26 mouse cellular contexts compared by ENCODE assay signal in genomic region chr12:114462566-114462965, GRCm38 (mm10).
DNase-seq lines count a peak whose midpoint lies in the region; ATAC-seq and TF ChIP-seq lines count a peak whose summit lies in the region.
"Had no signal": no experiment of that assay in that cellular context is flagged by ENCODE, and none has a peak within 500 bp of the region (broad histone marks: within the 10 kb centered on the region; RNA-seq: fewer than 3 reads in every experiment).

No protein-coding gene starts in this region.

- H3K36me3 ChIP-seq in ES-E14 (ENCODE audit: control insufficient read depth, insufficient read depth, low read length, poor library complexity, severe bottlenecking), result no peaks in the 10 kb centered on the region
- no peaks in the 10 kb centered on the region for H3K36me3 ChIP-seq in hindbrain, embryonic 14.5 days (replicated peaks; ENCODE audit: control insufficient read depth, insufficient read depth)
- H3K36me3 ChIP-seq: G1E had no signal

- ATAC-seq in inflammation-experienced regulatory T-cells, adult 6 months, result no peak
- no peak for ATAC-seq in monocyte, adult 5-6 weeks (replicated peaks; ENCODE audit: insufficient number of reproducible peaks, low FRiP score, low TSS enrichment, poor library complexity, severe bottlenecking)
- no peak for ATAC-seq in hindbrain, embryonic 14.5 days (ENCODE audit: low FRiP score)
- ATAC-seq: activated CD4-positive, CD25-positive, alpha-beta regulatory T cell, adult 4 months; CD4-positive, CD25-positive, alpha-beta regulatory T cell, adult 4 months; Patski had no signal

- no peaks in the 10 kb centered on the region for H3K4me1 ChIP-seq in ES-E14 (ENCODE audit: control insufficient read depth in 2 of 2, insufficient read depth in 2 of 2, low read length in 2 of 2, poor library complexity in 1 of 2)
- no peaks in the 10 kb centered on the region for H3K4me1 ChIP-seq in hindbrain, embryonic 14.5 days (replicated peaks; ENCODE audit: control insufficient read depth, insufficient read depth, low read length)

- no peaks in the 10 kb centered on the region for H3K27me3 ChIP-seq in hindbrain, embryonic 14.5 days (ENCODE audit: control insufficient read depth, insufficient read depth, low read length)
- H3K27me3 ChIP-seq: CH12.LX, Patski had no signal

- H3K9me3 ChIP-seq in ES-E14 (ENCODE audit: control insufficient read depth, insufficient read depth, low read depth, low read length), result peaks cover 3% of the 10 kb centered on the region; the same call in 1 of the 2 replicates
- H3K9me3 ChIP-seq in hindbrain, embryonic 14.5 days (ENCODE audit: control insufficient read depth, low read length), result peaks cover 74% of the 10 kb centered on the region

- H3K4me3 ChIP-seq in ES-E14 (ENCODE audit: insufficient read depth in 1 of 2, low read depth in 1 of 2, low read length in 2 of 2, poor library complexity in 1 of 2, severe bottlenecking in 1 of 2), result no peak overlapping the region
- H3K4me3 ChIP-seq in hindbrain, embryonic 14.5 days (replicated peaks; ENCODE audit: low read length), result no peak overlapping the region

- DNase-seq in ES-CJ7 (ENCODE audit: low read depth, low spot score), result peak; percentile 78
- peak; percentile 44 for DNase-seq in ES-E14 (ENCODE audit: low read depth, low spot score)
- DNase-seq in R1 (ENCODE audit: low read depth, low spot score), result peak; percentile 69
- peak; percentile 74 for DNase-seq in ZHBTc4 (ENCODE audit: low read depth, low spot score)
- no peak for DNase-seq in adrenal gland, postnatal 10 days
- DNase-seq in hindbrain, embryonic 14.5 days (ENCODE audit: low spot score), result no peak
- DNase-seq: adrenal gland, adult 2 months; adrenal gland, adult 8-10 months; adrenal gland, postnatal 14 days; adrenal gland, postnatal 25 days; adrenal gland, postnatal 36 days; B cell, adult 2 months; cerebellum, adult 11 months; cerebellum, adult 11-12 months; cerebellum, adult 18-20 months; cerebellum, adult 2 months; cerebellum, adult 8-10 months; cerebellum, adult 9-10 months; cerebellum, adult 9-11 months had no signal

- H3K9ac ChIP-seq in ES-E14 (ENCODE audit: insufficient read depth, low read depth, low read length, poor library complexity, severe bottlenecking), result no peak overlapping the region
- no peak overlapping the region for H3K9ac ChIP-seq in hindbrain, embryonic 14.5 days

- H3K4me2 ChIP-seq in hindbrain, embryonic 14.5 days (replicated peaks), result no peak overlapping the region

- in situ Hi-C loops in ES-E14 (cut with MboI; ENCODE audit: low sequenced_read_pairs in 2 of 2, unreplicated experiment in 2 of 2), result no loop called here

- no peak overlapping the region for H3K27ac ChIP-seq in ES-E14 (ENCODE audit: insufficient read depth, low read depth, low read length, poor library complexity, severe bottlenecking)
- H3K27ac ChIP-seq in hindbrain, embryonic 14.5 days, result no peak overlapping the region

TF ChIP-seq in ES-E14, 5 proteins besides CTCF, POLR2A, EP300 and RAD21:
- no peak for TF ChIP-seq MAFK (IDR thresholded peaks at IDR 0.05; ENCODE audit: insufficient read depth, low read depth, low read length)
- TF ChIP-seq ZC3H11A (IDR thresholded peaks at IDR 0.05; ENCODE audit: borderline replicate concordance, low read depth, low read length), result no peak
- no peak for TF ChIP-seq HCFC1 (IDR thresholded peaks at IDR 0.05; ENCODE audit: borderline replicate concordance, insufficient read depth, low read length)
- no peak for TF ChIP-seq ZNF384 (IDR thresholded peaks at IDR 0.05; ENCODE audit: low read depth, low read length)
- TF ChIP-seq CHD2 (IDR thresholded peaks at IDR 0.05; ENCODE audit: low read depth, low read length), result no peak

Comparison
In these comparisons a context has a peak if more than half of its experiments do, and no peak if none do; other contexts are left out.
1. DNase-seq: peak in ES-CJ7 (single experiment), ES-E14 (single experiment), R1 (single experiment) and ZHBTc4 (single experiment); none in adrenal gland, postnatal 10 days (single experiment) and hindbrain, embryonic 14.5 days (single experiment).